15 mouse cellular contexts compared by ENCODE assay signal in the genomic region with DNA sequence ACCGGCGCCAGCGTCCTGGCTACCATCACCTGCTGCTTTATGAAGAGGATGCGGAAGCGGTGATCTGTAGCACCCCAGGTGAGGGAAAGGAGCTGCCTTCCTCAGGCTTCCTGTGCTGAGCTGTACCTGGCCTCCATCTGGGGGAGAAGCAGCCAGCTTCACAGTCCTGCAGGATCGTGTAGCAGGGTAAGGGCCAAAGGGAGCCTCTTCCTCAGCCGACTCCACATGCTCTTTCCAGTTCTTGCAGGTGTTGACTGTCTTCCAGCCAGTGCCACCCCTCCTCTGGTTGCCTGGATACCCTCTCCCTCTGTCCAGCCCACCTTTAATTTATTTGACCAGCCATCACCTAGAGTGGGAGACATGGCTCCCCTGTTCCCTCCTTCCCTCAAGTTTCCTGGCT. TPM values are rescaled to one million over a fixed set of nuclear protein-coding genes. Genes with fewer than 3 reads are reported as not detected.
DNase-seq lines count a peak whose midpoint lies in the region; ATAC-seq and TF ChIP-seq lines count a peak whose summit lies in the region.
"Had no signal": no experiment of that assay in that cellular context is flagged by ENCODE, and none has a peak within 500 bp of the region (broad histone marks: within the 10 kb centered on the region; RNA-seq: fewer than 3 reads in every experiment).

No protein-coding gene starts in this region.

- H3K36me3 ChIP-seq in testis, adult 2 months (ENCODE audit: control insufficient read depth, insufficient read depth, low read length): no peaks in the 10 kb centered on the region; the same call in 1 of the 2 replicates
- 0 out of 2 replicates have a peak, but pooled peaks cover 8% of the 10 kb centered on the region for H3K36me3 ChIP-seq in hindbrain, embryonic 14.5 days (replicated peaks; ENCODE audit: control insufficient read depth, insufficient read depth)
- no peaks in the 10 kb centered on the region for H3K36me3 ChIP-seq in lung, postnatal 0 days (ENCODE audit: insufficient read depth, low read length)

- TF ChIP-seq CTCF in testis, adult 2 months (IDR thresholded peaks at IDR 0.05; ENCODE audit: control insufficient read depth, insufficient read depth, insufficient replicate concordance, low read depth, low read length): no peak
- no peak for TF ChIP-seq CTCF in lung, postnatal 0 days (IDR thresholded peaks at IDR 0.05)

- 67% methylated on average over 7 of the region's 7 CpGs for WGBS in hindbrain, embryonic 14.5 days
- 83% methylated on average over 7 of the region's 7 CpGs for WGBS in lung, postnatal 0 days

- peaks cover 6% of the 10 kb centered on the region for H3K4me1 ChIP-seq in testis, adult 2 months (ENCODE audit: control insufficient read depth, insufficient read depth, low read length)
- H3K4me1 ChIP-seq in hindbrain, embryonic 14.5 days (replicated peaks; ENCODE audit: control insufficient read depth, insufficient read depth, low read length): peaks cover 20% of the 10 kb centered on the region; the same call in 1 of the 2 replicates
- no peaks in the 10 kb centered on the region for H3K4me1 ChIP-seq in lung, postnatal 0 days (ENCODE audit: insufficient read depth, low read depth, low read length)
- H3K4me1 ChIP-seq: heart, embryonic 13.5 days had no signal

- intact Hi-C loops in heart, postnatal 10 days (cut with DNase I): no loop called here

- TF ChIP-seq POLR2A in testis, adult 2 months (IDR thresholded peaks at IDR 0.05; ENCODE audit: control insufficient read depth, low read depth, low read length): 0 out of 2 replicates have a peak, but pooled peaks have one; percentile 18

- ATAC-seq in hindbrain, embryonic 14.5 days (ENCODE audit: low FRiP score): no peak
- no peak for ATAC-seq in lung, postnatal 0 days

- H3K27ac ChIP-seq in testis, adult 2 months (ENCODE audit: control insufficient read depth, insufficient read depth, low read depth, low read length): no peak overlapping the region
- H3K27ac ChIP-seq in hindbrain, embryonic 14.5 days: peak overlapping the region; percentile 38; the same call in 1 of the 2 replicates
- no peak overlapping the region for H3K27ac ChIP-seq in lung, postnatal 0 days (ENCODE audit: low read length)
- H3K27ac ChIP-seq: heart, embryonic 13.5 days had no signal

- peak; percentile 48 to 55 for DNase-seq in frontal cortex, postnatal 36 days (ENCODE audit: low spot score in 2 of 2)
- DNase-seq in frontal cortex, postnatal 25 days (ENCODE audit: low spot score in 2 of 2): no peak
- DNase-seq in testis, postnatal 10 days (ENCODE audit: low spot score): no peak
- DNase-seq in hindbrain, embryonic 14.5 days (ENCODE audit: low spot score): no peak
- DNase-seq in heart, postnatal 10 days: no peak
- DNase-seq in heart, adult 18-20 months: no peak
- DNase-seq in lung, postnatal 0 days (ENCODE audit: low spot score): no peak
- DNase-seq: kidney, postnatal 14 days; lung, postnatal 14 days had no signal

- no peak for TF ChIP-seq EP300 in lung, postnatal 0 days (IDR thresholded peaks at IDR 0.05)

- H3K27me3 ChIP-seq in testis, adult 2 months (ENCODE audit: control insufficient read depth, insufficient read depth, low read length): no peaks in the 10 kb centered on the region
- H3K27me3 ChIP-seq in hindbrain, embryonic 14.5 days (ENCODE audit: control insufficient read depth, insufficient read depth, low read length): no peaks in the 10 kb centered on the region
- H3K27me3 ChIP-seq in lung, postnatal 0 days (replicated peaks; ENCODE audit: insufficient read depth, low read length): no peaks in the 10 kb centered on the region

- no peak overlapping the region for H3K9ac ChIP-seq in hindbrain, embryonic 14.5 days
- H3K9ac ChIP-seq in lung, postnatal 0 days (replicated peaks; ENCODE audit: low read depth): no peak overlapping the region
- H3K9ac ChIP-seq: heart, embryonic 13.5 days had no signal

- H3K4me2 ChIP-seq in hindbrain, embryonic 14.5 days (replicated peaks): no peak overlapping the region
- no peak overlapping the region for H3K4me2 ChIP-seq in lung, postnatal 0 days (replicated peaks; ENCODE audit: low read depth, low read length)
- H3K4me2 ChIP-seq: heart, embryonic 13.5 days; liver, embryonic 11.5 days had no signal

- no peak overlapping the region for H3K4me3 ChIP-seq in testis, adult 2 months (ENCODE audit: control insufficient read depth, low read depth, low read length)
- no peak overlapping the region for H3K4me3 ChIP-seq in hindbrain, embryonic 14.5 days (replicated peaks; ENCODE audit: low read length)
- no peak overlapping the region for H3K4me3 ChIP-seq in lung, postnatal 0 days (ENCODE audit: low read depth, low read length)
- H3K4me3 ChIP-seq: heart, embryonic 13.5 days; myocyte had no signal

- H3K9me3 ChIP-seq in hindbrain, embryonic 14.5 days (ENCODE audit: control insufficient read depth, low read length): no peaks in the 10 kb centered on the region
- no peaks in the 10 kb centered on the region for H3K9me3 ChIP-seq in lung, postnatal 0 days (ENCODE audit: low read length)
- H3K9me3 ChIP-seq: heart, embryonic 13.5 days had no signal

RNA-seq across cellular contexts. Expression of gene Kcnj9, which starts 9.8 kb away (rescaled TPM):
- polyA plus RNA-seq in testis, adult 2 months (2012; rRNA removed): 40.4 and 41.2 TPM in 2 replicates
- polyA plus RNA-seq in hindbrain, embryonic 14.5 days (2014; fragmentation: Nextera tagmentation; extraction: Ambion mirVana): 1.7 and 2.1 TPM in 2 replicates
- not detected for total RNA-seq in heart, postnatal 10 days (2021)
- total RNA-seq in heart, adult 18-20 months (2021): not detected
- polyA plus RNA-seq in lung, postnatal 0 days (2015; fragmentation: Nextera tagmentation; extraction: Ambion mirVana): not detected in 2 replicates
- polyA plus RNA-seq: heart, embryonic 13.5 days; intestine, embryonic 14.5 days; stomach, embryonic 16.5 days had no signal

RNA-seq across cellular contexts. Expression of gene Atp1a2, which starts 21.5 kb away (rescaled TPM):
- 12.4 and 17.3 TPM in 2 replicates for polyA plus RNA-seq in testis, adult 2 months (2012; rRNA removed)
- polyA plus RNA-seq in hindbrain, embryonic 14.5 days (2014; fragmentation: Nextera tagmentation; extraction: Ambion mirVana): 27.9 and 29.5 TPM in 2 replicates
- total RNA-seq in heart, postnatal 10 days (2021): 100 to 1,000 TPM; 228 to 235 TPM
- 100 to 1,000 TPM; 496 to 511 TPM for total RNA-seq in heart, adult 18-20 months (2021)
- polyA plus RNA-seq in lung, postnatal 0 days (2015; fragmentation: Nextera tagmentation; extraction: Ambion mirVana): 15.3 and 17.0 TPM in 2 replicates

RNA-seq across cellular contexts. Expression of gene Kcnj10, which starts 21.7 kb away (rescaled TPM):
- 0.06 TPM in 2 replicates for polyA plus RNA-seq in testis, adult 2 months (2012; rRNA removed)
- 2.8 and 3.5 TPM in 2 replicates for polyA plus RNA-seq in hindbrain, embryonic 14.5 days (2014; fragmentation: Nextera tagmentation; extraction: Ambion mirVana)
- total RNA-seq in heart, postnatal 10 days (2021): under 1 TPM; 0.05 to 0.19 TPM
- under 1 TPM; 0.17 to 0.18 TPM for total RNA-seq in heart, adult 18-20 months (2021)
- polyA plus RNA-seq in lung, postnatal 0 days (2015; fragmentation: Nextera tagmentation; extraction: Ambion mirVana): 0.04 TPM in 2 replicates
- polyA plus RNA-seq: heart, embryonic 13.5 days; myocyte had no signal

RNA-seq across cellular contexts. Expression of gene Pigm, which starts 57.0 kb away (rescaled TPM):
- 3.8 and 4.0 TPM in 2 replicates for polyA plus RNA-seq in testis, adult 2 months (2012; rRNA removed)
- 5.6 and 5.9 TPM in 2 replicates for polyA plus RNA-seq in hindbrain, embryonic 14.5 days (2014; fragmentation: Nextera tagmentation; extraction: Ambion mirVana)
- 1 to 10 TPM; 9.1 TPM for total RNA-seq in heart, postnatal 10 days (2021)
- total RNA-seq in heart, adult 18-20 months (2021): 1 to 10 TPM; 3.2 to 4.2 TPM
- polyA plus RNA-seq in lung, postnatal 0 days (2015; fragmentation: Nextera tagmentation; extraction: Ambion mirVana): 3.5 and 3.9 TPM in 2 replicates

RNA-seq across cellular contexts. Expression of gene Igsf8, which starts 57.9 kb away (rescaled TPM):
- polyA plus RNA-seq in testis, adult 2 months (2012; rRNA removed): 43.9 and 52.2 TPM in 2 replicates
- polyA plus RNA-seq in hindbrain, embryonic 14.5 days (2014; fragmentation: Nextera tagmentation; extraction: Ambion mirVana): 64.7 and 69.0 TPM in 2 replicates
- total RNA-seq in heart, postnatal 10 days (2021): 10 to 100 TPM; 13.6 to 17.1 TPM
- total RNA-seq in heart, adult 18-20 months (2021): 10 to 100 TPM in 1 of 2 experiments, 1 to 10 TPM in 1; 9.8 to 10.1 TPM
- polyA plus RNA-seq in lung, postnatal 0 days (2015; fragmentation: Nextera tagmentation; extraction: Ambion mirVana): 30.0 and 32.4 TPM in 2 replicates

Comparison
In these comparisons a context has a peak if more than half of its experiments do, and no peak if none do; other contexts are left out.
1. DNase-seq: peak in frontal cortex, postnatal 36 days (2 of 2); none in frontal cortex, postnatal 25 days (0 of 2), testis, postnatal 10 days (single experiment), hindbrain, embryonic 14.5 days (single experiment), heart, postnatal 10 days (0 of 2), heart, adult 18-20 months (0 of 2) and lung, postnatal 0 days (single experiment).
2. RNA of gene Kcnj9, which starts 9.8 kb away (polyA plus RNA-seq): 40.4 to 41.2 TPM in testis, adult 2 months; 1.7 to 2.1 TPM in hindbrain, embryonic 14.5 days and not detected in lung, postnatal 0 days; every median in the first group is over 10 times any median in the second.